9 mouse cellular contexts compared by ENCODE assay signal in genomic region chr14:29267233-29267874, GRCm38 (mm10).
DNase-seq lines count a peak whose midpoint lies in the region; ATAC-seq and TF ChIP-seq lines count a peak whose summit lies in the region.
"Had no signal": no experiment of that assay in that cellular context is flagged by ENCODE, and none has a peak within 500 bp of the region (broad histone marks: within the 10 kb centered on the region; RNA-seq: fewer than 3 reads in every experiment).

No protein-coding gene starts in this region.

- no peak overlapping the region for H3K9ac ChIP-seq in limb, embryonic 12.5 days (replicated peaks)

- peaks cover 29% of the 10 kb centered on the region for H3K4me1 ChIP-seq in E14TG2a.4 (replicated peaks; ENCODE audit: low read depth, low read length)
- peaks cover 23% of the 10 kb centered on the region for H3K4me1 ChIP-seq in limb, embryonic 12.5 days (replicated peaks)

- peak; percentile 66; the same call in 1 of the 2 replicates for ATAC-seq in limb, embryonic 12.5 days (ENCODE audit: insufficient number of reproducible peaks, insufficient read depth, low FRiP score, low TSS enrichment, low read depth)

- H3K4me2 ChIP-seq in limb, embryonic 12.5 days, result no peak overlapping the region

- H3K27ac ChIP-seq in limb, embryonic 12.5 days, result peak overlapping the region; percentile 47
- H3K27ac ChIP-seq: macrophage had no signal

- H3K9me3 ChIP-seq in E14TG2a.4 (ENCODE audit: low read length), result no peaks in the 10 kb centered on the region
- no peaks in the 10 kb centered on the region for H3K9me3 ChIP-seq in limb, embryonic 12.5 days

- DNase-seq in gastrocnemius, postnatal 14 days, result peak; percentile 5
- DNase-seq in gastrocnemius, postnatal 36 days, result no peak
- DNase-seq in embryo, embryonic 11.5 days (ENCODE audit: low read depth, low spot score), result peak; percentile 26
- DNase-seq in natural killer cell, adult 2 months (ENCODE audit: low spot score in 2 of 2), result no peak
- no peak for DNase-seq in ovary, adult 18-20 months (ENCODE audit: low spot score)
- DNase-seq in B cell, adult 2 months, result no peak

- no peak overlapping the region for H3K4me3 ChIP-seq in E14TG2a.4 (replicated peaks; ENCODE audit: low read length)
- no peak overlapping the region for H3K4me3 ChIP-seq in limb, embryonic 12.5 days (replicated peaks)

- no peaks in the 10 kb centered on the region for H3K36me3 ChIP-seq in E14TG2a.4 (ENCODE audit: insufficient read depth, low read length)
- H3K36me3 ChIP-seq in limb, embryonic 12.5 days, result no peaks in the 10 kb centered on the region

- TF ChIP-seq CTCF in E14TG2a.4 (conservative IDR thresholded peaks at IDR 0.05; ENCODE audit: low read length), result peak; percentile 19

- intact Hi-C loops in gastrocnemius, postnatal 14 days (cut with DNase I; ENCODE audit: low total_unique reads), result no loop called here
- intact Hi-C loops in gastrocnemius, postnatal 36 days (cut with DNase I), result loop anchor here (5.0 kb wide), 1 partner anchor 145 kb away; no protein-coding TSS in a partner anchor

- WGBS in limb, embryonic 12.5 days, result 43% methylated on average over 5 of the region's 5 CpGs

- no peaks in the 10 kb centered on the region for H3K27me3 ChIP-seq in E14TG2a.4 (ENCODE audit: insufficient read depth, low read length)
- no peaks in the 10 kb centered on the region for H3K27me3 ChIP-seq in limb, embryonic 12.5 days

Comparison
In these comparisons a context has a peak if more than half of its experiments do, and no peak if none do; other contexts are left out.
1. DNase-seq: peak in gastrocnemius, postnatal 14 days (single experiment) and embryo, embryonic 11.5 days (single experiment); none in gastrocnemius, postnatal 36 days (0 of 2), natural killer cell, adult 2 months (0 of 2), ovary, adult 18-20 months (single experiment) and B cell, adult 2 months (0 of 2).